Mouse (Mus musculus) left cerebral cortex, postnatal 14 days (tissue): Measurements from ENCODE around the gene Poc1b. TPM values are rescaled to one million over a fixed set of nuclear protein-coding genes. Genes with fewer than 3 reads are reported as not detected.

Source experiments
- DNase-seq, 2 experiments: peaks; one replicate each; pipeline ENCODE4 v3.0.0; 2021 to 2022; ENCODE audit warnings: low spot score in 2 of 2, mixed read lengths in 1 of 2
- intact Hi-C: fragments of 180-260 bp; cut with DNase I; formaldehyde crosslinking; loops from one replicate; pipeline ENCODE4 v1.15.1; 2025
- total RNA-seq, 2 experiments: library from RNA; stranded (reverse); gene quantifications; 2 replicates each; pipeline ENCODE4 v1.2.3; 2021

Poc1b gene
- total RNA-seq, 2 experiments from 2014 or later: 5.7 to 7.4 TPM

DNA sequence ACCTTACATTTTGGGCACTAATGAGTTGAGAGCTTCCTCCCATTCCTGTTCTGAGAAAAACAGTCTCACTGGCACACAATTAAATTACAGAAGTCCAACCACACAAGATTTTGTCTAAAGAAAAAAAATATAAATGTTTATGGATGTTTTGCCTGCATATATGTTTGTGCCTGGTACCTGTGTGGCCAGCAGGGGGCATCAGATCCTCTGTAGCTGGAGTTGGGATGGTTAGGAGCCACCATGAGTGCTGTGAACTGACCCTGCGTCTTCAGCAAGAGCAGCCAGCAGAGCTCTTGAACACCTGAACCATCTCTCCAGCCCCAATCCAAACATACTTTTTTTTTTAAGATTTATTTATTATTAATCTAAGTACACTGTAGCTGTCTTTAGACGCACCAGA, 71.3 kb downstream of the Poc1b start:
- no peak for DNase-seq
- intact Hi-C loops: no loop called here

DNA sequence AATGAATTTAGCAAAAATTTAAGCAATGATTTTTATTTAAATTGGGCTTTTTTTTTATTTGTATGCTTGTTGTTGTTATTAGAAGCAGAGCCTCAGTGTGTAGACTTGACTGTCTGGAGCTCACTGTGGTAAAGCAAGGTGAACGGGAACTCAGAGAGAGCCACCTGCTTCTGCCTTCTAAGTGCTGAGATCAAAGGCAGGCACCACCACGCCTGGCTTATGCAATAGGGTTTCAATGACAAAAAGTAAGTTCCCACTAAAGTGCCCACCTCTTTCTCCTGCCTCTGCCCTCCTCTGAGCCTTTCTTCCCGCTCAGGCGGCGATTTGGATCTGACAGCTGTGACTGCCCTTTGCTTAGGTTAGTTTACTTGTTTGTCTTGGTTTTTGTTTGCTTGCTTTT, 72.3 kb downstream of the Poc1b start:
- DNase-seq: no peak
- intact Hi-C loops: no loop called here

DNA sequence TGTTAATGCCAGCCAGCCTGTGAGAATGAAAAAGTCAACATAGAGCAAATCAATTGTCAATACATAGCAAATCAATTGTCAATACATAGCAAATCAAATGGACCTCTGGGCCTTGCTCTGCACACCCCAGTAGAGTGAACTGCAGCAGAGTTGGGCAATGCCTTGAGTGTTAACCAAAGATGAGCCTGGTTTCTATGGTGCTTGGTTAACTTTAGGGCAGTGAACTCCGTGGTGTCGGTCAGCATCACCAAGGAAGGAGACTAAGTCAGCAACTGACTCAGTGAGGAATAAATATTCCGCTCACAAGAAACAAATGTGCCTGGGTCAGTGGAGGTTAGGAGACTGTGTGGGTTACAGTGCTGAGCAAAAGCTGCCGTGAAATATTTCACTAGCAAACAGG, 72.7 kb downstream of the Poc1b start:
- no peak for DNase-seq
- intact Hi-C loops: no loop called here

DNA sequence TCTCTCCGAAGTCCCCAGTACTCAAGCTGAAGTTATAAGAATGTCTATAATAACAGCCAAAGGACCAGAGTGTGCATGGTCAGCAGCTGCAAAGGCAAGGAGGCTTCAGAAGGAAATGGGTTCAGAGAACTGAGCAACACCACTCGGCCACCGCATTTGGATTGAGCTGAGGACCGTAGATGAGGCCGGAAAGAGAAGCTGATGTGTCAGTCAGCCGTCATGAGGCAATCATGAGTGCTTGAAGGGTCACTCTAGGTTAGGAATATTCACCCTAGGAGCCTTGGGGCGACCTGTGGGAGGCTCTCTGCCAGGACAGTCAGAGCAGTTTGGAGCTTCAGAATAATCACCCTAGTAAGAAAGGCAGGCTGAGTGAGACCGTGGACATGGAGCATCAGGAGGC, 74.7 kb downstream of the Poc1b start:
- intact Hi-C loops: no loop called here
- no peak for DNase-seq

DNA sequence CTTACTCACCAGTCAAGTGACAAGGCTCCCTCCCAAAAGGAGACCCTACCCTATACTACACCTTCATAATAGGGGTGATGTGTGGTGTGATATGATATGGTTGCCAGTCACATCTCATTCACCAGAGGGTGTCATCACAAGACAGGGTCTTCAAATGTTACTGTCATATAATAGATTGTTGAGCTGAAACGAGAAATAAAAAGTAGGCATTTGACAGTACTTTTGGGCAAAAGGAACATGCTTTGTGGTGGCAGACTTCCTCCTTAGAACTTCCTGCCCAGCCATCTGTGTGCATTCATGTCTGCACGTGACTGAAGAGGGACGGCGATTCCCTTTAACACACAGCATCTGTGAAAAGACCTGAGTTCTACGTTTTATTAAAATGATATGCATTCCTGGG, 75.3 kb downstream of the Poc1b start:
- no peak for DNase-seq
- intact Hi-C loops: no loop called here

DNA sequence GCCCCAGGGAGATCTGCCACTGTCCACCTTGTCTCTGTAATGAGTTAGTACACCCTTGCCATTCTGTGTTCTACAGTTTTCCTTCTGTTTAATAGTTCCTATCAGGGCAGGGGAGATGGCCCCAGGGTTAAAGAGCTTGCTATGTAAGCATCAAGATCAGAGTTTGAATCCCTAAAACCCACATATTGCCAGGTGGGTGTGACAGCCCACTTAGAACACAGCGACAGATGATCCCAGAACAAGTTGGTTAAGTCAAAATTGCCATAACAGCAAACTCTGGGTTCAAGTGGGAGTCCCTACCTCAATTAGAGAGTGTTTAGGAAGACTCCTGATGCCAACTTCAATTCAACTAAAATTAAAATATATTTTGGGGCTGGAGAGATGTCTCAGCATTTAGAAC, 81.3 kb downstream of the Poc1b start:
- DNase-seq: no peak
- intact Hi-C loops: no loop called here

DNA sequence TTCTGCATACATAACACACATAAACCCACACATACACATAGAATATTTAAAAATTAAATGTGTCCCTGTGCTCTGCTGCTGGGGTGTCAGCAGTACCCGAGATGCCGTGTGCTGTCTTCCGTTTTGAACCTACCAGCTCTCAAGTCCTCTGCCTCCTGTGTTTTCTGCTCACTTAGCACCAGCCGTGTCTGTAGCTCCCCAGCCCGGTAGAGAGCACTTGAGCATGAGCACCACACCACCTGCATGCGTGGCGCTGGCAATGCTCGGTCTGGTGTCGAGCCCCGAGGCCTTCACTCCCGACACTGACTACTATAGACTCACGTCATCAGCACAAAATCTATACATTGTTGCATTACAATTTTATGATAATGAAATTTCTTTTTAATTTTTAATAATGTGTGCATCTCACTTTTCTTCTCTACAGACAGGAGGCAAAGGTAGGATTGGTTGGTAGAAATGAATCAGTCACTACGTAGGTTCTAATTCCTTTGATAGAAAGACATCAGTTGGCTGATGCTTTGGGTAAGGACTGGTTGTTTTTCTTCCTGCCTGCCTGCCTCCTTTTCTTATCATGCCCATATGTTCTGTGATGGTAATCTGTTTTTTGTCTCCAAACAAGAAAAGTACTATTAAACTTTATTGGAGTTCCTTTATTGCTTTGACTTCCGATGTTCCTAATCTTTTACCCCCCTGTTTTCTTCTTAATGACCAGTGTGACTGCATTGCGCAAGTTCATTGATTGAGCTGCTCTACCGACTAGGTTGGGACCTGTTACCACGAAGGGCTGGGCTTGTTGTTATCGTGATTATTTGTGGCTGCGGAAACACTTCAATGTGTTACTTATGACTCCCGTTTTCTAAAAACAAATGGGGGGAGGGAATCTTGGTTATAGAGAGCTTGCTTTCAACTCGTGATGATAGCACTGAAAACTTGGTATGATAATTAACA, 82.1 kb downstream of the Poc1b start:
- intact Hi-C loops: no loop called here
- DNase-seq: no peak

DNA sequence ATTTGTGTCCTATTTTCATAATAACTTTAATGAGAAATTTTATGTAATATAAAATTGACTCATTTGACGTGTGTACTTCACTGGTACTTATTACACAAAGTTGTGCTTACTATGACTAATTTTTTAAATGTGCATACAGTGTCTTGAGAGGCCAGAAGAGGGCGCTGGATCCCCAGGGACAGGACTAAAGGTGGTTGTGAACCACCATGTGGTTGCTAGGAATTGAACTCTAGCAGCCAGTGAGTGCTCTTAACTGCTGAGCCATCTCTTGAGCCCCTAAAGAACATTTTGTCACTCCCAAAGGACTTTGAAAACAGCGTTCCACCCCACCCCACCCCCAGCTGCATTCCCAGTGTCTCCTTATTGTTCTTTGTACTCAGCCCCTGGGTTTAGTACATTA, 84.0 kb downstream of the Poc1b start:
- peak in 1 of 2 experiments; percentile 35 for DNase-seq
- intact Hi-C loops: no loop called here

DNA sequence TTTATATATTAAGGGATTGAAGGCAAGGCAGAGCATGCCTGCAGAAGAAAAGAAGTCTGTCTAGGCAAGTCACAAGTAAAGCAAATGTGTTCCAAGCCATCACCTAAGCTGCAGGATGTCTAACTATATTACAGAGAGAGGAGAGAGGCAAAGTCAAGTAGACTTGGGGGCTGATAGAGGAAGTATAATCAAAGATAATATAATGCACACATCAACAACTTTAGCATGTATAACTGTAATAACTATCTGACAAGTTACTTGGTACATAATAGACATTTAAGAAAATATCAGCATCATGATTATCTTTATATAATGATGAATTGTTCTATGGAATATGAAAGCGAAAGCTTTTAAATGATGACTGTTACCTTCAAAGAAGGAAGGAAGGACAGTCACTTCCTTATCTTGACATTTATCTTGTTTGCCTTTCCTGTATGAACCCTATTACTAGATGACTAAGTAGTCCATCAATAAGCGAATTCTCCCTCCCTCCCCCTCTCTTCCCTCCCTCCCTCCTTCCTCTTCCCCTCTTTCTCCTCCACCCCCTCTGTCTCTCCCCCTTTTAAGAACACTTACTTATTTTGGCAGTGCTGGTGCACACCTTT, 87.7 kb downstream of the Poc1b start:
- DNase-seq: no peak
- intact Hi-C loops: no loop called here

DNA sequence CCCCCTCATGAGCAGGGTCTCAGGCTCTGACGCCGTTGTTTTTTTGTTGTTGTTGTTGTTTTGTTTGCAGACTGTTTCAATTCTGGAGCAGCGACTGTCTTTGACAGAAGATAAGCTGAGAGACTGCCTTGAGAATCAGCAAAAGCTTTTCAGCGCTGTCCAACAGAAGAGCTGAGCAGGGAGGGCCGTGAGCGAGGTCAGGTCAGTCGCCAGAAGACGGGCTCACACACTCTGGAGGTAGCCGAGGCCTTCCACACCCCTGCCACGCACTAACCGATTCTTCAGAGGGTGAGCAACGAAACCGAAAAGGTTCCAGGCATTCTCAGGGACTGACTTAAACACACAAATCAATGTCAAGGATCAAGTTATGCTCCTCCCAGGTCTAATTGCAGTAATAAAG, 89.7 kb downstream of the Poc1b start:
- no peak for DNase-seq
- intact Hi-C loops: no loop called here

DNA sequence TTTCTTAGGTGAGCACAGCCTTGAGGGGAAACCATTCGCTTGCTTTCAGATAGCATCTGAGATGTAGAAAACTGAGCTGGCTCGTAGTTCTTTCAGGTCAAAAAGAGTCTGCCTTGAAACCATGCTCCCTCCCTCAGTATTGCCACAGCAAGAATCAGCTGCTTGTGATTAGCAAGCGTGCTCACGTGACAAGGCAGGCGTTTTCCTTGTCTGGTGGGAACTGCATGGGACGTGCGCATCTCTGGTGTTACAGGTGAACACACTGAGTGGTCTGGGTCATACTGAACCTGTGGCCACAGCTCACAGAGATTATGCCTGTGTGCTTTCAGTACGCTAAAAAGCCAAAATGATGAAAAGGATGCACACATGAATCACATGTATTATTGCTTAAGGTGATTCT, 90.3 kb downstream of the Poc1b start:
- intact Hi-C loops: no loop called here
- DNase-seq: no peak

DNA sequence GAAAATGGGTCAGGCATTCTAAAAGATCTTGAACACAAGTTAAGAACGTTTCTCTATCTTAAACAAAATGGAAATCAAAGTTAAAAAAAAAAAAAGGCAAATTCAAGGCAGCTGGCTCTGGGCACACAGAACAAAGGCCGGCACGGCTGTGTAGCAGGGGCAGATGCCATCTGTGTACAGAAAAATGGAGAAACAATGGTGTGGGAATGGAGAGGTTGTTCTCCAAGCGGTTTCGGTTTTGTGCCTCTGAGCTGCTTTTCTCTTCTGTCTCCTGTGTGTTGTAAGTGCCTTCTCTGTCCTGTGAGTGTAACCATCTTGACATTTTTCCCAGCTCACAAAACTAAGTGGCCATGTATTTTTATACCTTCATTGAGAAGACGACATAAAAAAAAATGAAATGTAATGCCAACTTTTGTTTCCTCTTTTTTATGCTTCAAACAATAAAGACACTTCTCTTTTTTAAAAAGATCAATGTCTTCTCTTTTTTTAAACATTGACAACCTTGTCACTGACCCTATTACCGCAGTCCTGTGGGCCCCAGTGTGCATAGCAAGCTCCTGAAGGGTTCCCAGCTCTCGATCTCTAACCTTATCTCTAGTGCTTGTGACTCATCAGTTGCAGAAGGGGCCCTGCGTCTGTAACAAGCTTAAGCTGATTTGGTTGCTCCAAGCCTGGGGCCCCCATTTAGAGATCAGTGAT, 90.9 kb downstream of the Poc1b start:
- DNase-seq: no peak
- intact Hi-C loops: no loop called here

DNA sequence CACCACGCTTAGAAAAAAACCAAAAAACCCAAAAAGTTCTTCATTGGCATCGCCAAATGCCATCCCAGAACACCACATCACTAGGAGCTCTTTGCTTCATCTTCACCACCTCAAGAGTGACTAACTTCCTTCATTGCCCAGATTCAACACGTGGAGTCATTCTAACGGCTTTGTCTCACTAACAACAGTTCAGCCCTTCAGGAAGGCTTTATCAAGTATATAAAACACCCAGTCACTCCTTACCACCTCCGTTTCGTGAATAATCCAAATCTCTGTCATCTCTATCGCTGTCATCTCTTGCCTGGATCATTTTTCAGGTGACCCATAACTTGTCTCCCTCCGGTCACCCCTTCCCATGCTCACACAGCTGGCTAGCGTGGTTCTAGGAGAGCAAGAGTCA, 92.1 kb downstream of the Poc1b start:
- no peak for DNase-seq
- intact Hi-C loops: no loop called here

DNA sequence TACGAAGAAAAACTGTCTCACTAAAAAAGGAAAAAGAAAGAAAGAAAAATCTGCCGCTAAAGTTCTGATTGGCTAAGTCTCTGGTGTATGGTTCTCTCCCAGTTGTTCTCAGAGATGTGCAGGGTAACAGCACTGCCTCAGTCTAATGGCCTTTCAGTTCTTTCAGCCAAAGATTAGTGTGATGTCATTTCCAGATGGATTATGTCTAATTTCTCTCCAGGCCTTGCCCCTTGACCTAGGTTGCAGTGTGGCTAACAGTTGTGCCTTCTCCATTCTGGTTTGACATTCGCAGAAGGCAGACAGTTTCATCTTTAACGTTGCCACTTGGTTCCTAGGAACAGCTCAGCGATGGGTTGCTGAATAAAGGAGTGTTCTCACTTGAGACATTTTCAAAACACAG, 94.1 kb downstream of the Poc1b start:
- intact Hi-C loops: no loop called here
- DNase-seq: no peak

DNA sequence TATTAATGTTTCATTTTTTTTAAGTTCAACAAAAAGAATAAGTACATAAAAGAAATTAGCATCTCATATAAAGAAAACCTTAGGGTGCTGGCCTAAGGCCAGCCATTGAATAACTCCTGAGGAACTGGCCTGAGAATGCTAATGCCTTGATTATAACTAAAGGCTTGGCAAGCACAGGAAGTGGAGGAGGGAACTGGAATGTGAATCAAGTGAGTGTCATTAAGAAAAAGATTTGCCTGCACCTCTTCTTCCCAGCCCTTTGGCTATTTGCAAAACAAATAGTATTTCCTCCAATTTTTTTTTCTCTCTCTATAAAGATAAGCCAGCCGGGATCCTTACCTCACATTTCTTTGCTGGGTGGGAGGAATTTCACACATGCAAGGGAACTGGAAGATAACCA, 95.0 kb downstream of the Poc1b start:
- DNase-seq: no peak
- intact Hi-C loops: no loop called here

DNA sequence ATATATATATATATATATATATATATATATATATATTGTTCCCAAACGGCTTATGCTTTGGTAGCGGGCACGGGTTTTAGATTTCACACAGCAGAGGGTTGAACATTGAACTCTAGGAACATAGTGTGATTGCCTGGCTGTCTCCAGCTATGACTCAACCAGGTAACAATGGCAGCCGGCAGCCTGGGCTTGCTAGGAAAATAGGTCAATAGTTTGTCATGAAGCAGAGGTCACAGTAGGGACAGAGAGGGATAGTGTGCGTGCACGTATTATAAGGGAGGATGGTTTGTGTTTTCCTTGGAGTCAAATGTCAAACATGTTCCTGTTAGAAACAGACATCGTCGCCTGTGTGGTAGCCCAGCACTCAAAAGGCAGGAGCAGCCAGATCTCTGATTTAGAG, 95.5 kb downstream of the Poc1b start:
- DNase-seq: no peak
- intact Hi-C loops: no loop called here

DNA sequence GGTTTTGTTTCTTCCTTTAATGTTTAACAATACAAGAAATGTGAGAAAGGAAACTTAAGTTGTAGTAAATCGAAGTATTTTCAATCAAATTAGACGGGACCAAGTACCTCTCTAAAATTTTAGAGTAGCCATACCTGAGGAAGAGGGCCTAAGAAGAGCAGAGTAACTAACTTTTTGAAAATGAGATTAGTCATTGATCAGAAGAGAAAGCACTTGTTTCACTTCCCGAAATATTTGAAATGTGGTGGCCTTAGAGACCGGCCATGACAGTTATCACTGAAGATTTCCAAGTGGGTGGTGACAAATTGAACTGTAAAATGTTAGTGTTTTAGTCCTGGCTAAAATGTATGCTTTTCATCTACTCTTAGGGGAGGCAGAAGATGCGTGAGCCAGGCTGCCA, 96.3 kb downstream of the Poc1b start:
- intact Hi-C loops: no loop called here
- DNase-seq: no peak

DNA sequence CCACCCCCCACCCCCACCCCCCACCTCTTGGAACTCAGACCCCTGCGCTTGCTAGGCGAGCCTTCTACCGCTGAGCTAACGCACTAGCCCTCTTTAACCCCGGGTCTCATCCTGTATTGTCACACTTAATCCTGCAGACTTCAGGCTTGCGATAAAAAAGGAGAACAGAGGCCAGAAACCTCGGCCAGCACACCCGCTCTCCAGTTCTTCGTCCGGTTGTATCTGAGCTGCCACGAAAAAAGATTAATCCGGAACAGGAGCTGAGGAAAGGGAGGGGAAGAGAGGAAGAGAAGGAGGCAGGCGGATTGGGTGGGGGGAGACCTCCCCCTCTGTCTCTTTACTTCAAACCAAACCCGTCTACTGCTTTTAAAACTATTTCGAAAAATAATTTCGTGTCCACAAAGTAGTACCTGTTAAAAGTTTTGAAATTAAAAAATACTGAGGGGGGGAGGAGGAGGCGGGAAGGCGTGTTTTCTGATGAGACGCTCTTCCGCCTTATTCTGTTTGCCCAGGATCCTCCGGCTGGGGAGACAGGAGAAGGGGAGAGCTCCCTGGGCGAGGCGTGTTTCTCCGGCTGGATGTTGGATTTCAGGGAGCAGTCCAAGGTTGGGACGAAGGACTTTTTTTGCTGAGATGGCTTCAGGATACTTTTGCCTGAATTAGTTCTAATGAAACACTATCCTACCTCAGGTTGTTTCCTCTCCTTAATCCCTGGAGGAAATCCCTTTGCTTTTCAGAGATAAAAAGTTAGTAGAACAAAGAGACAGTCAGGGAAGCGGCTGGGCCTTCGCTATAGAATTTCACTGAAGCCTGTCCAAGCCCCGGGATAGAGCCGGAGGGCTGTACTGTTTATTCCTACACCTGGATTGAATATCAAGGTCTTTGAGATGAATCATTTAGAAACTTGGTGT, 97.0 kb downstream of the Poc1b start:
- intact Hi-C loops: no loop called here
- no peak for DNase-seq

DNA sequence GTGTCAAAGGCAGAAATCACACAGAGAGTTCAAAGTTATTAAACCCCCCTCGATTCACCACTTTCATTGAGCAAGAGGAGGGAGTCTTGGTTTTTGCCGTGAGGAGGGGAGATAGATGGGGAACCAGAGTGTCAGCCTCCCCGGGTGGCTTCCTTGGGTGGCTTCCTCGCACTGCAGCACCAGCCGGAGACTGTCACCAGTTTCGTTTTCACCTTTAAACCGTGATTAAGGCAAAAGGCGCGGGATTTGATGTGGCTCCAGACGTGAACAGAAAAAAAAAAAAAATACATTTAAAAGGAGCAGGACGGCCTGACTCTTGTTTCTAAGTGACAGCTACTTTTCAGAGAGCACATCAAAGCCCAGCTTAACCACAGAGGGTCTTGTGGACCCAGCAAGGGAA, 97.7 kb downstream of the Poc1b start:
- intact Hi-C loops: no loop called here
- DNase-seq: no peak

DNA sequence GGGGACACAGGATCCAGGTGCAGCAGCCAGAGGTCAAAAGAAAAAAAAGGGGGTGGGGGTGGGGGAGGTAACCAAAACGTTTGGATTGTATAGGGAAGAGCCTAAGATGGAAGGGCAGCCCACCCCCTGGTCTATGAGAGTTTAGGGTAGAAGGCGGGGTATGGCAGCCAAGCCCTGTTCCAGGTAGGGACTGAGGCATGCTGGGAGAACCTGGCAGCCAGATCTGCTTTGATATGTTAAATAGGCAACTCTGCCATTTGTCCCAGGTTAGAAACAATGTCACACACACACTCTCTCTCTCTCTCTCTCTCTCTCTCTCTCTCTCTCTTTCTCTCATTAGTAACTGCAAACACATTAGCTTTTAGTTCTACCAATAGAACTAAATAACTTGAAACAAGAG, 100.3 kb downstream of the Poc1b start:
- intact Hi-C loops: no loop called here
- no peak for DNase-seq
